Mouse (Mus musculus): ENCODE data around the gene Pgls.

Pgls gene

DNA sequence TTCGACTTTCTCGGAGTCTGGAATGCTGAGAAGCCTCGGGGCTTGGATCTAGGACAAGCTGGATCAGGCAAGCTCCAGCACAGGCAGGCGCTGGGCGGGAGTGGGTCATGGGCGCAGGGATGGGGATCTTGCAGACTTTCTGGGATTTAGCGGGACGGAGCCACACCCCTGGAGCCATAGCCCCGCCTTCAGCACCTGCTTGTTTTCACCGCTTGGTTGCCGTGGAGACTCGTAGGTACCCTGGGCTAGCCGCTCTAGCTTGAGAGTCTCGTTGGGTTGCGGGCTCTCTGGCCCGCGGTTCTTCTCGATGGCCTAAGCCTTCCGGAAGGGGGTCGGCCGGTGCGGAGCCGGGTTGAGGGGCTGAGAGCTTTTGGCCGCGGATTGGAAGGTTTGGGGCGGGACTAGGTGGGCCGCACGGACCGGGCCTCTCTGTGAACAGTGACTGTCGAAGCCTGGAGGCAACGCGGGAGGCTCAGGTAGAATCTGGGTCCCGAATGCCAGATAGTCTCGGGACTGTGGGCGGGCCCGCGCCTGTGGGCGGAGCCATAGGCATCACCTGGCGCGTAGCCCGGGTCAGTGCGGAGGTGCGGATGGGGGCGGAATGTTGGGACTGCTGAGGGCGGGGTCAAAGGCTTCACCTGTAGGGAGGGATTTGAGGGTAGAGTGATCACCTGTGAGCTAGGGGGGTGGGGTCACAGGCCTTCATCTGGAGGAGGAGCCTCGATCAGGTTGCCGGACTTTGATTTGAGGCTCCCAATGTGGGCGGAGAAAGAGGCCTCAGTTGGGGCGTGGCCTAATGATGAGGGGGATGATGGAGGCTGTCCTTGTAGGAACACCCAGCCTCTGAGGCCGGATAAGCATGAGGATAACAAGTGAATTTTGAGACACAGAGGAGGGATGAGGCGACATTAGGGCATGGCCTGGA lies 22.3 kb upstream of the Pgls start:
- DNase-seq (ENCODE audit: low spot score) = peak; percentile 83

DNA sequence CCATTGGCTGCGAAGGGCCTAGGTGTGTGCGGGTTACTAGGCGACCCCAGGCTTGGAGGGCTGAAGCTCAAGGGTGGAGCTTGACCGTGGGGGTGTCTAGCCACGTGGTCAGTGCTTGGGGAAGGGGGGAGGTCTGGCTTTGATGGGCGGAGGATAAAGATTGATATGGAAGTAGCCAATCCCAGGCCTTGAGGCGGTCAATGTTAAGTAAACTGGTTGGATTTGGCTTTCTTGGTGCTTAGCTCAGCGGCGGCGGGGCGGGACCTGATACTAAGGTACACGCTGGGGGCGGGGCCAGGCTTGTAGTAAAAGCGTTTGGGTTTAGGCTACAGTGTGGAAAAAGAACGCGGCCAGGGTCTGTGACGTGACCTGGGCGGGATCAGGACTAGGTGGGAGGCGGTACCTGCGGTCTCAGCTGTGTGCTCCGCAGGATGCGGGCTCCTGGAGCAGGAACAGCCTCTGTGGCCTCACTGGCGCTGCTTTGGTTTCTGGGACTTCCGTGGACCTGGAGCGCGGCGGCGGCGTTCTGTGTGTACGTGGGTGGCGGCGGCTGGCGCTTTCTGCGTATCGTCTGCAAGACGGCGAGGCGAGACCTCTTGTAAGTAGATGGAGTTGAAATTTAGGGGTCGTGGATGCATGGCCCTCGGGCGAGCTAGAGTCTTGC lies 21.6 kb upstream of the Pgls start:
- DNase-seq (ENCODE audit: low spot score) = peak; percentile 78

GRCm38 (mm10) chr8:71572077-71572476 lies 19.9 kb upstream of the Pgls start:
- DNase-seq (ENCODE audit: low spot score) = no peak

DNA sequence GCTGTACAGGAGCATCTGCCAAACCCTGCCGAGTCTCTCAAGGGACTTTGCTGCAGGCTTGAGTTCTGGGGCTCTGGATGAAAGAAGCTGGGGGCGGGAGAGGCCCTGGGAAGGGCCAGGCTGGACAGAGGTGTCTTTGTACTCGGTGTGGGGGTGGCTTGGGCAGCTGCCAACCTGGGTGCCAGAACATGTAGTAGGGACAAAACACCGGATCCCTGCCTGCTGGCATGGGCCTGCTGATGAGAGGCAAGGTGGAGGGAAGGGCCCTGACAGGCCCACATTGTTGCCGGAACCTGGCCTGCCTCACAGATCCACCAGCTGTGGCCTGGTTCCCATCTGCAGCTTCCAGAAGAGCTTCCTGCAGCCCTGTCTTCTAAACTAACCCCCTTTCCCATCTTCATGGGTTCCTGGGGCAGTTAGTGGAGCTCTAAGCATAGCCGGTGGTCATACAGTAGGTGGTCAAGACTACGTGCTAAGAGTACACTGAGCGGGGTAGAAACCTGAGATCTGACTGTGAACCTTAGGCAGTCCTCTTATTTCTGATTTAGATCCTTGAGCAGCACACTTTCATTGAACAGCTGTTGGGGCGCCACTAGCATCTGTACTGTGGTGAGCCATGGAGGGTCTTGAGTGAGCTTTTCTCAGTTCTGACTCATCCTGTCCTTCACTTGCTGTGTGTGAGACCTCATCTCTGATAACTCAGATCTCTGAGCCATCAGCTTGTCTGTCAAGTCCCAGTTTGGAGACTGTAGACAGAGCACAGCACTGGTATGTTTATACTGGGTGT lies 18.9 kb upstream of the Pgls start:
- no peak for DNase-seq (ENCODE audit: low spot score)

- no peak for DNase-seq (ENCODE audit: low spot score)
Measured at GRCm38 (mm10) chr8:71574426-71574825, 17.6 kb upstream of the Pgls start.

DNA sequence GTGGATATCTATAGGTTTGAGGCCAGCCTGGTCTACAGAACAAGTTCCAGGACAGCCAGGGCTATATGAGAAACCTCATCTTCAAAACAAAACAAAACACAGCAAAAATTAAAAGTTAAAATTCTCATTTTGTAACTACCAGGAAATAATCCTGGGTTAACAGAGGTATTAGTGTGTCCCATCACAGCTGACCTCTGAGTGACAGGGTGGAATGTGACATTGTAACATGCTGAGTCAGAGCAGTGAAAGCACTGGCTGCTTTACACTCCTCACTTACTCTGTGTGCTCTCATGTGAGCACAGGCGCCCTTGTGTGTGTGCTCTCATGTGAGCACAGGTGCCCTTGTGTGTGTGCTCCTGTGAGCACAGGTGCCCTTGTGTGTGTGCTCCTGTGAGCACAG lies 17.0 kb upstream of the Pgls start:
- no peak for DNase-seq (ENCODE audit: low spot score)

DNA sequence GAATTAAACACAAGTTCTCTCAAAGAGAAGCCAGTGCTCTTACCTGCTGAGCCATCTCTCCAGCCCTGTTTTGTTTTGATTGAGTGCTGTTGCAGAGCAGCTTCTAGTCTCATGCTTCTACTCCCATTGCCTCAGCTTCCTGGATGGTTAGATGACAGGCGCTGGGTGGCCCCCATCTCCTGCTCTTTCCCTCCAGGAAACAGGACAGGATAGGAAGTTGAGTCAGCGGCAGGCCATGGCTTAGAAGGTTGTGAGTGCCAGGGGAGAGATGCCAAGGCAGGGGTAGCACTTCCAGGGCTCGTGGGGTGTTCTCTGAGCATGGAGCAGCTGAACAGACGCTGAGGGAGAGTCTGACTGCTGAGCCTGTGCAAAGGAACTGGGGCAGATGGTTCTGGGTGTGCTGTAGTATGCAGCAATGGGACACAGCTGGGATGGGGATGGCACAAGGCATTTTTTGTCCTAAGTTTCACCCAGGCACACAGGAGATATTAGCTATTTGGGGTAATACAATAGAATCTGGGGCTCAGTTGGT lies 14.1 kb upstream of the Pgls start:
- no peak for DNase-seq (ENCODE audit: low spot score)

DNA sequence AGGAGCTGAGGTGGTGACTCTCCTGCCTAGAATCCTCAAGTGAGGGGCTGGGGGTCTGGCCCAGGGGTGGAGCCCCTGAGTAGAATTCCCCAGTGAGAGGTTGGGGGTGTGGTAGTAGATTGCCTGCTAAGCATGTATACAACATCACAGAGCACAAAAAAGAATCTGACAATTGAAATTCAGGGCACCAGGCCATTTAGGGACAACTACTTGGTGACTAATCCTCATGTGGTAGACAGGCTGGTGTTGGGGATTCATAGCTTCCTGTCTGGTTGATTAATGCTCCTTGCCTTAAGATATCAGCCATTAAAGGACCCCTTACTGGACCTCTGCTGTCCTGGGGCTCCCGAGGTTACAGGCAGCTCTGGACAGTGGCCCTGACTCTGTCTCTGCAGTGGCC lies 13.0 kb upstream of the Pgls start:
- no peak for DNase-seq (ENCODE audit: low spot score)

- no peak for DNase-seq (ENCODE audit: low spot score)
Measured at GRCm38 (mm10) chr8:71579476-71579875, 12.5 kb upstream of the Pgls start.

- no peak for DNase-seq (ENCODE audit: low spot score)
Measured at GRCm38 (mm10) chr8:71580201-71580600, 11.8 kb upstream of the Pgls start.

GRCm38 (mm10) chr8:71586891-71587290 lies 5.1 kb upstream of the Pgls start:
- no peak for DNase-seq (ENCODE audit: low spot score)

DNA sequence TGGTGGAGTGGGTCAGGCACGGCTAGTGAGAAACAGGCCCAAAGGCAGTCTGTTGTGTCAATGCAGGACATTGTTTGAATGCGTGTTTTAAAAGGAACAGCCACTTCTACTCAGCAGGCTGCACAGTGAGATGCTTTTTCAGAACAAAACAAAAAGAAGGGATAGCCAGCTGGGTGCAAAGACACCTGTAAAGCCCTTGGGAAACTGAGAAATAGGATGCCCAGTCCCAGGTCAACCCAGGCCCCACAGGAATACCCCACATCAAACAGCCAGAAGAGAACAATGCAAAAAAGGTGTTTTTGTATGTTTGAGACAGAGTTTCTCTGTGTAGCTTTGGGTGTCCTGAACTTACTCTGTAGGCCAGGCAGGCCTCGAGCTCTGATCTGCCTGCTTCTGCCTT lies 3.2 kb upstream of the Pgls start:
- DNase-seq (ENCODE audit: low spot score) = no peak

GRCm38 (mm10) chr8:71591017-71591416 lies 959 bp upstream of the Pgls start:
- DNase-seq (ENCODE audit: low spot score) = no peak

DNA sequence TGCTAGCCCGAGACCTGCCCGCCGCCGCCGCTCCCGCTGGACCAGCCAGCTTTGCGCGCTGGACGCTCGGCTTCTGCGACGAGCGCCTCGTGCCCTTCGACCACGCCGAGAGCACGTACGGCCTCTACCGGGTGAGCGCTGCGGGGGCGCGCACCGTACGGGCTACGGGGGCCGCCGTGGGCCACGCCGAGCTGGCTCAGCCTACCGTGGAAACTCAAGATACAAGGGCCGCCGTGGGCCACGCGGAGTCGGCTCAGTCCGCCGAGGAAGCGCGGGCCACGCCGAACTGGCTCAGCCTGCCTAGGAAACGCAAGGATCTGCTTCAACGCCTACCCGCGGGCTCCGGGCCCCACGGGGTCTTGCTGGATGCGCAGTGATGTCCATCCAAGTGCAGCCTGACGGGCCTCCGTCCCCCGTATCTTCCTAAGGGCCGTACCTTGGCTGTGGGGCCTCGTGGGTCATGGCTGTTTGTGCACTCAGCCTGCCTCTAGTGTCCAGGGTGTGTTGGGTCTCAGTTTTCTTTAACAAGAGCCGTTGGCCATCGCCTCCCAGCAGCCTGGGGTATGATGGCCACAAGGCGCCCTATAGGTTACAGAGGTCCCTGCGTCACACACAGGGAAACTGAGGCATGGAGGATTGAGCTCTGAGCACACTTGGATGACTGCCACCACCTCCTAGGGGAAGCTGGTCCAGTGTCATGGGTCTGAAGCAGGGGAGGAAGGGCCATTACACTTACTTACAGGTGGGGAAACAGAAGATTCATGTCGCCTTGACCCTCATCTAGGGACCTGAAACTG lies 596 bp downstream of the Pgls start:
- no peak for DNase-seq (ENCODE audit: low spot score)

DNA sequence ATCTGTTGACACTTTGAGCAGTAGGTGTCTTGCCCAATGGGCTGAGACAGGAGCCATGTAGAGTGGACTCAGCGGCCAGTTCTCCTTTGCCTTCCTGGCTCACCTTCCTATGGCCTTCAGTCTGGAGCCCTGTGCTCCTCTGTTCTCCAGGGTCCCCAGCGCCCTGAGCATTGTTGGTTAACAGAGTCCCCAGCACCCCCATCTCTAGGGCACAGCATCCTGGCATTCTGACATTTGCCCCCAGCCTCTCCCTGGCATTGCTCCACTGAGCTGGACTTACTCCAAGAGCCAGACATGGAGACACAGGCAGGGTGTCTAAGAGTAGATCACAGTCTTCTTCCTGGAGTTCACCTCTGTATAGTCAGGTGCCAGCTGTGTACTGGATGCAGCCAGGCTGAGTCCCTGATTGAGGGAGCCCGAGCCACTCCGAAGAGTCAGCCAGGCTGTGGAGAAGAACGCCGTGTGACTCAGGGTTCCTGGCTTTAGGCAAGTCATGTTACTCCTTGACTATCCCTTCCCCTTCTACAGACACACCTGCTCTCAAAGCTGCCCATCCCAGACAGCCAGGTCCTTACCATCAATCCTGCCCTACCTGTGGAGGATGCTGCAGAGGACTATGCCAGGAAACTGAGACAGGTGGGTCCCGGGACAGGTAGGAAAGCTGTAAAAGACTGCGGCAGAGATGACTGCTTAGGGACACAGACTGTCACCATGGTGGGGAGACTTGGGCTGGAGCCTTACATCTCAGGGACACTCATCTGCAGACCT lies 1.8 kb downstream of the Pgls start:
- no peak for DNase-seq (ENCODE audit: low spot score)

DNA sequence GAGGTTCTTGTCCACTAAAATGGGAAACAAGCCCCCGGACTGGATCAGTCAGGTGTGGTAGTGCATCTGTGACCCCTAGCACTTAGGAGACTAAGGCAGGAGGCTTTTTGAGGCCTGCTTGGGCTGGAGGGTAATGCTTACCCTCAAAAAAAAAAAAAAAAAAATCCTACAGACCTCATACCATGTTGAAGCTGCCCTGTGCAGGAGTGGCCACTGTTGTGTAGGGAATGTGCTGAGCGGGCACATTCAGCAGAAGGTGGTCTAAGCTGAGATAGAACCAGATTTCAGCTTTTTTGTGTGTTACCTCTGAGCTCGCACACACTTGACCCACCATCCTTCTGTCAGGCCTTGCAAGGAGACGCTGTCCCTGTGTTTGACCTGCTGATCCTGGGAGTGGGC lies 2.3 kb downstream of the Pgls start:
- DNase-seq (ENCODE audit: low spot score) = no peak

- peak; percentile 85 for DNase-seq (ENCODE audit: low spot score)
Measured at GRCm38 (mm10) chr8:71595862-71596261, 3.9 kb downstream of the Pgls start.

DNA sequence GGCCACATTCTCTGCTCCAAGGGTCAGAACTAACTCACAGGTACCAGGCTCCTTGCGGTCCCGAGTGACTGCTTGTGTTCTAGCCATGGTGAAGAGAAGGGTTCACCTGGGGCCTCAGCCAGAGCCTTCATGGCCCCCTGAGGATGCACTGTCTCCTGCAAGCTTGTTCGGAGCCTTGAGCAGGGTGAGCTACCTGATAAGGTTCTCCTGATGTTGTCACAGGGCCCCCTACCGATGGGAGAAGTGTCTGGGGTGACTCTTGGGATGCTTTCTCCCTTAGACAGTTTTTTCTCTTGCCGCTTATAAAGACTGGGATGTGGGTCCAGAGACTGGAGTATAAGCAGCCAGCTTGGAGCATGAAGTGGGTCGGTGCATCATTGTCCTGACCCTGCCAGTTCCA lies 4.4 kb downstream of the Pgls start:
- no peak for DNase-seq (ENCODE audit: low spot score)

GRCm38 (mm10) chr8:71596798-71597197 lies 4.8 kb downstream of the Pgls start:
- DNase-seq (ENCODE audit: low spot score) = no peak

GRCm38 (mm10) chr8:71597451-71597850 lies 5.5 kb downstream of the Pgls start, which contains the start of gene Fam129c:
TSS of gene Fam129c (plus strand) at chr8:71597648.
- no peak for DNase-seq (ENCODE audit: low spot score)

- no peak for DNase-seq (ENCODE audit: low spot score)
Measured at GRCm38 (mm10) chr8:71598375-71598774, 6.4 kb downstream of the Pgls start.

Measured in ovary, postnatal 10 days (tissue).